Mouse (Mus musculus) liver, adult 2 months (tissue): ENCODE results near the gene Gtpbp10. TPM values are rescaled to one million over a fixed set of nuclear protein-coding genes. Genes with fewer than 3 reads are reported as not detected.

Experiments used
- DNase-seq: peaks from one replicate; pipeline ENCODE4 v3.0.0-alpha.2; 2011; ENCODE audit warnings: low read depth, low spot score; ENCODE audit errors: extremely low read depth
- H3K27ac ChIP-seq: fragments of 200-500 bp; replicated peaks from 2 replicates; pipeline ENCODE4 v1.5.1; 2012; ENCODE audit warnings: low read depth, mild to moderate bottlenecking, control low read depth, inconsistent platforms, low read length; ENCODE audit not compliant: insufficient read depth
- H3K27me3 ChIP-seq: fragments of 200-500 bp; 2 replicates; pipeline ENCODE4 v1.6.1; 2012; ENCODE audit warnings: mild to moderate bottlenecking, moderate library complexity, low read length, inconsistent platforms; ENCODE audit not compliant: control insufficient read depth, insufficient read depth
- H3K36me3 ChIP-seq: fragments of 200-500 bp; 2 replicates; pipeline ENCODE4 v1.6.1; 2012; ENCODE audit warnings: low read length, inconsistent platforms; ENCODE audit not compliant: control insufficient read depth, insufficient read depth
- H3K4me1 ChIP-seq: fragments of 200-500 bp; 2 replicates; pipeline ENCODE4 v1.6.1; 2011; ENCODE audit warnings: low read length; ENCODE audit not compliant: control insufficient read depth, insufficient read depth
- H3K4me3 ChIP-seq: fragments of 200-500 bp; 2 replicates; pipeline ENCODE4 v1.5.1; 2011; ENCODE audit warnings: low read depth, mild to moderate bottlenecking, control low read depth, low read length, moderate library complexity; ENCODE audit not compliant: insufficient read depth
- H3K79me2 ChIP-seq: fragments of 200-500 bp; 2 replicates; pipeline ENCODE4 v1.6.1; 2012; ENCODE audit warnings: inconsistent platforms, mild to moderate bottlenecking, low read length, moderate library complexity; ENCODE audit not compliant: control insufficient read depth, insufficient read depth
- H3K9ac ChIP-seq: fragments of 200-500 bp; 2 replicates; pipeline ENCODE4 v1.6.1; 2012; ENCODE audit warnings: low read depth, mild to moderate bottlenecking, control low read depth, inconsistent platforms, low read length
- CTCF ChIP-seq: fragments of 200-500 bp; IDR thresholded peaks from 2 replicates; pipeline ENCODE4 v1.5.1; 2011; ENCODE audit warnings: low read depth, low read length, control low read depth
- POLR2A ChIP-seq: fragments of 200-500 bp; IDR thresholded peaks from 2 replicates; pipeline ENCODE4 v1.6.1; 2011; ENCODE audit warnings: low read length, control low read depth; ENCODE audit not compliant: insufficient read depth; ENCODE audit errors: extremely low read depth
- WGBS: fragments of 180-500 bp; shearing (Covaris S2); methylation state at CpG from one replicate; pipeline ENCODE4 v1.1.7; 2018; 5-methylcytosine and 5-hydroxymethylcytosine counted together
- polyA plus RNA-seq: library from polyadenylated mRNA; depleted of rRNA; stranded (reverse); fragments of >200 nt; gene quantifications from 2 replicates; pipeline ENCODE4 v1.2.3, GENCODE M21; 2012
- total RNA-seq: library from RNA; depleted of rRNA; stranded (reverse); fragments of >200 nt; gene quantifications from 2 replicates; pipeline ENCODE4 v1.2.3, GENCODE M21; 2014

Gtpbp10 gene
- total and polyA plus RNA-seq, 2 experiments: 2.2 to 20.1 TPM

GRCm38 (mm10) chr5:5559798-5560197 lies 460 bp upstream of the Gtpbp10 start:
- TF ChIP-seq POLR2A (no peak), CTCF (no peak)
- 44% methylated on average over 8 of the region's 8 CpGs for WGBS
- Histone ChIP-seq H3K4me3 (peak overlapping the region; percentile 69), H3K36me3 (peaks cover 4% of the 10 kb centered on the region; the same call in 1 of the 2 replicates), H3K27ac (no peak overlapping the region), H3K4me1 (peaks cover 4% of the 10 kb centered on the region; the same call in 1 of the 2 replicates), H3K79me2 (no peaks in the 10 kb centered on the region), H3K9ac (peak overlapping the region; percentile 24; the same call in 1 of the 2 replicates), H3K27me3 (no peaks in the 10 kb centered on the region)
- no peak for DNase-seq

GRCm38 (mm10) chr5:5551110-5551509 lies 8.2 kb downstream of the Gtpbp10 start:
- Histone ChIP-seq H3K79me2 (no peaks in the 10 kb centered on the region), H3K9ac (no peak overlapping the region), H3K4me3 (no peak overlapping the region), H3K27me3 (no peaks in the 10 kb centered on the region), H3K36me3 (peaks cover 31% of the 10 kb centered on the region), H3K4me1 (no peaks in the 10 kb centered on the region), H3K27ac (no peak overlapping the region)
- DNase-seq: no peak
- TF ChIP-seq CTCF (no peak), POLR2A (no peak)
- WGBS: 94% methylated on average over 1 of the region's 1 CpGs

- Histone ChIP-seq H3K4me3 (no peak overlapping the region), H3K27me3 (no peaks in the 10 kb centered on the region), H3K79me2 (no peaks in the 10 kb centered on the region; the same call in 1 of the 2 replicates), H3K4me1 (peaks cover 9% of the 10 kb centered on the region), H3K9ac (no peak overlapping the region), H3K27ac (no peak overlapping the region), H3K36me3 (peaks cover 35% of the 10 kb centered on the region)
- DNase-seq: no peak
- WGBS: 54% methylated on average over 3 of the region's 3 CpGs
- no peak for TF ChIP-seq CTCF
- TF ChIP-seq POLR2A: no peak
Observed at GRCm38 (mm10) chr5:5540385-5540784, 19.0 kb downstream of the Gtpbp10 start.

GRCm38 (mm10) chr5:5539771-5540170 lies 19.6 kb downstream of the Gtpbp10 start:
- H3K36me3 ChIP-seq: peaks cover 35% of the 10 kb centered on the region
- no peak overlapping the region for H3K4me3 ChIP-seq
- no peak overlapping the region for H3K27ac ChIP-seq
- no peaks in the 10 kb centered on the region; the same call in 1 of the 2 replicates for H3K79me2 ChIP-seq
- no peak for DNase-seq
- no peaks in the 10 kb centered on the region for H3K27me3 ChIP-seq
- H3K4me1 ChIP-seq: peaks cover 9% of the 10 kb centered on the region
- TF ChIP-seq CTCF: no peak
- no peak for TF ChIP-seq POLR2A
- 79% methylated on average over 3 of the region's 3 CpGs for WGBS
- no peak overlapping the region for H3K9ac ChIP-seq

- WGBS: 33% methylated on average over 1 of the region's 1 CpGs
- DNase-seq: peak; percentile 63
- TF ChIP-seq POLR2A (no peak), CTCF (no peak)
- Histone ChIP-seq H3K79me2 (no peaks in the 10 kb centered on the region; the same call in 1 of the 2 replicates), H3K4me3 (no peak overlapping the region), H3K9ac (no peak overlapping the region), H3K36me3 (peaks cover 12% of the 10 kb centered on the region), H3K27me3 (no peaks in the 10 kb centered on the region), H3K27ac (peak overlapping the region; percentile 67), H3K4me1 (peaks cover 15% of the 10 kb centered on the region)
Observed at GRCm38 (mm10) chr5:5536131-5536530, 23.2 kb downstream of the Gtpbp10 start.

- Histone ChIP-seq H3K27ac (peak overlapping the region; percentile 81), H3K27me3 (no peaks in the 10 kb centered on the region), H3K79me2 (no peaks in the 10 kb centered on the region; the same call in 1 of the 2 replicates), H3K36me3 (peaks cover 6% of the 10 kb centered on the region), H3K4me3 (no peak overlapping the region), H3K4me1 (peaks cover 15% of the 10 kb centered on the region), H3K9ac (no peak overlapping the region)
- TF ChIP-seq POLR2A: no peak
- no peak for TF ChIP-seq CTCF
- 25% methylated on average over 3 of the region's 3 CpGs for WGBS
- peak; percentile 94 for DNase-seq
Observed at GRCm38 (mm10) chr5:5533656-5534420, 25.5 kb downstream of the Gtpbp10 start.
